Mouse (Mus musculus) kidney, postnatal 4 days (tissue): ENCODE measurements around the gene Tbxas1.

ENCODE experiments used
- DNase-seq, 2 experiments: peaks; one replicate each; pipeline ENCODE4 v3.0.0; 2021; ENCODE audit warnings: mixed read lengths in 2 of 2

Tbxas1 gene

DNA sequence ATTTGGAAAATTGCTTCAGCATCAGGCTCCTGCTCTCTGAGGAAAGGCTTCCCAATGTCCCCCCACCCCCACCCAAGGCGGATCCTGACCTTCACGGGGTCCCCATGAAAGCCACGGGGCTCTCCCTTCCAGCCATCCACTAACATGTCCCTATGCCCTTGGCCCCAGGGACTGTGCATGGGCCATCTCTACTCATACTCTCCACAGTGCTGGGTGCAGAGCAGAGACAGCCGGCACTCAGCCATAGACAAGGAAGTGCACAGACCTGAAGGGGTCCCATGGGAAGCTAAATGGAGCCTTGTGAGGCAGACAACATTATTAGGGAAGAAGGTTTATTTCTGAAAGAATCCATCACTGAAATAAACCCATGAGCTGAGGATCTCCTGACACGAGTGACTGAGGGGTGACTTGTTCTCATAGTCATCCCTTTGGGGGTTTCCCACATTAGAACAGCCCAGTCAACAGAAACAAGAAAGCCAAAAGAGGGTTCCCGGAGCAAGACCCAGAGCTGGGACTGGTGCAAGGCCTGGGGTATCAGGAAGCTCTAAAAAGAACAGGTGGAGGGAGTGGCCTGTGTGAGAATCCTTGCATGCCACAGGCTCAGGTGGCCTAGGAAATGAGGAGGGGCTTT lies 179.8 kb downstream of the Tbxas1 start:
- no peak for DNase-seq

DNA sequence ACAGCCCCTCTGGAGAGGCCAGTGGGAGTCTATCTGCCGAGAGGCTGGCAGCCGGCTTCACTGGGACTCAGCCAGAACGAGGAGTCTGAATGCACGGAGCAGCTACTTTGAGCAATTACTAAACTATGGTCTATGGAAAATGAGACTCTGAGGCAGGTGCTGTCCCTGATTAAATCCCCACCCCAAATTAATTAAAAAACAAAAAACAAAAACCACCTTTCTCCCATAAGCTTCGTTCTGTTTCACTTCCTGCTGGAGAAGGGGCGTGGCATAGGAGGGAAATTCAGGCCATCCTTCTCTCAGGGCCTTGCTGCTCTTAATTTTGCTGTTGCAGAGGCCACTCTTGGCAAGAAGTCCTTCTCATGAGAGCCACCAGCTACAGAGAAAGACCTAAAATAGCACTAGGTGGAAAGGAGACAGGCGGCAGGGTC lies 180.6 kb downstream of the Tbxas1 start:
- no peak for DNase-seq

DNA sequence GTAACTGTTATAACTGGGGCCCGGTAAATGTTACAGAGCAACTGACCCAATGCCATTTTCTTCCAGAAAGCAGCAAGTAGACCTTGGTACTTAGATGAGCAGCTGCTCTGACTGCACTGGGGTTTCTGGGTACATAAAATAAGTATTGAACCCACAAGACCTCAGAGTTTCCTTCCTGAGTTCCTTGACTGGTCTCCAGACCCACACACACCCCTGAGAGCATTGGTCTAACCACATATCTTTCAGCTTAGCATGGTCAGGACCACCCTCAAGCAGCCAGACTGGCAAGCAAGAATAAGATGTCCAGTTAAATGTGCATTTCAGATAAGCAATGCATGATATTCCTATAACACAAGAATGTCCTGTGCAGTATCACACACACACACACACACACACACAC lies 182.0 kb downstream of the Tbxas1 start:
- DNase-seq: no peak

DNA sequence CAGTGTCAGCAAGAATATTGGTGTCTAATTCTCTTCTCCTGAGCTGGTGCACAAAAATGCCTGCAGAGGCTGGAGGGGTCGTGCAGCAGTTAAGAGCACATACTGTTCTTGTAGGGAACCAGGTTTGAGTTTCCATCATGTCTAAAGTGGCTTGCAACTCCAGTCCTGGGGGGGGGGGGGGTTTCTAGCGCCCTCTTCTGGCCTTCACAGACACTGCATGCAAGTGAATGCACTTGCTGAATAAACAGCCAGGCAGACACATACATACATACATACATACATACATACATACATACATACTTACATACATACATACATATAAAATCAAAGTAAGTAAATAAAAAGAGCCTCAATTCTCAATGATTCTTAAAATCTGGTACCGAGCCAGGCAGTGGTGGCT lies 183.2 kb downstream of the Tbxas1 start:
- no peak for DNase-seq

DNA sequence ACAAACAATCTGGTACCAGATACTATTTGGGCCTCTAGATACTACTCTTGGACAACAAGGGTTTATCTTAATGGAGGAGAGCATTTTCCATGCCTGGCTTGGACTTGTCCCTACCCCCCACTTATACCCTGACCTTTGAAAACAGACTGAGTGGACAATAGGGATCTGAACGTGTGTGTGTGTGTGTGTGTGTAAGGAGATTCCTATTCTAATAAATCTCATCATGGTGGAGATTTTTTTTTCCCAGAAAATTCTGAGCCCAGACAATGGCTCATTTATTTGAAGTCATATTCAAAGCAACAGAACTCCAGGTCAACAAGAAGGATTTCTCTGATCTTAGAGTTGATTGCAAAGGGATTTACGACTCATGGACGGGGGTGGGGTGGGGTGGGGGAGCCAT lies 183.7 kb downstream of the Tbxas1 start:
- DNase-seq: no peak

DNA sequence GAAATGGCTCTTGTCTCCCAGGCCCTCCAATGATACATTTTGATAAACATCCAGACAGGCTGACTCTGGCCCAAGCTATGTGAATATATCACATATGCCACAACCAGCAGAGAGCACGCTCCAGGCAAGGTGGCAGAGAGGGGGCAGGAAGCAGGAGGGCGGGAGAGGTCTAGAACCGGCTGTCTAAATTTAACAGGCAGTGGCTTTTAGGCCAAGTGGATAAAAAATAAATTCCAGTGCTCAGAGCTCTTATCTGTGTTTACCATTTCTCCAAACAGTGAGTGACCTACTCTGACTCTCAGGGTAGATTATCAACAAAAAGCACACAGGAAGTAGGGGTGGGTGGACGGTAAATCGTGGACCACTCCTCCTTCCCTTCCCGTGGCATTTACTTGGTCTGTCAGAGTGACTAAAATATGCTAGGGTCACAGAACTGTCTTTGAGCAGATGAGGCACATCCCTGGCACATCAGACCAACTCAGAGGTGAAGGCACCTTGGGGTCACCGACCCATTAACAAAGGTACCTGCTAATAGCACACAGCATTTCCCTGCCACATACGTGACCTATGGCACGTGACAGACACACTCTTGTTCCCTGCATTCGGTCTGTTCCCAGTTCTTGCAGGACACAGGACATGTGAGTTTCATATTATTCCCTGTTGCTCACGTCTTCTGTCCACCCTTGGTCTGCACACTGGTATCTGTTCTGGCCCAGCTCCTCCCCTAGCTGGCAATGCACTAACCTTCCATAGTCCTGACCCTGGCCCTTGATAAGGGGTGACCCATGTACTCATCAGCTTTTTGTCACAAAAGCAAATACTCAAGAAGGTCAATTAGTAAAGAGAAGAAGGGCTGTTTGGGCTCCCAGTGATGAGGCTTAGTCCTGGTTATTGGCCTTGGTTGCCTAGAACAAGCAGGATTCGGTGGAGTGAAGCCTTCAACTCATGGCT lies 184.6 kb downstream of the Tbxas1 start:
- DNase-seq: peak; percentile 31 to 61

DNA sequence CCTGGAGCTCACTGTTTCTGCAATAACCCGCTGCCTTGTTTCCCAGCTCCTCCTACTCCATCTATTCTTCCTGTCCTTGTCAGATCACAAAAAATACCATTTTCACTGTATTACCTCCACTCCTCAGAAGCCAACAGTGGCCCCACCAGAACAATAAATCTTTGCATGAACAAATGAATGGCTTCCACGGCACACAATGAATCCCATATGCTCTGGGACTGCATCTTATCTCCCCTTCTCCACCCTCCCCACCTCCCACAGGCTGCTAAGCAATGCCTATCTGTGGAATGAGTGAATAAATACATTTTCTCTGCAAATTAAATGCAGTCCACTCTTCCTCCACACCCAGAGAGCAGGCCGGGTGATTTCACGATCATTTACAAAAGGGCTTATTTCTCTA lies 186.0 kb downstream of the Tbxas1 start:
- no peak for DNase-seq

DNA sequence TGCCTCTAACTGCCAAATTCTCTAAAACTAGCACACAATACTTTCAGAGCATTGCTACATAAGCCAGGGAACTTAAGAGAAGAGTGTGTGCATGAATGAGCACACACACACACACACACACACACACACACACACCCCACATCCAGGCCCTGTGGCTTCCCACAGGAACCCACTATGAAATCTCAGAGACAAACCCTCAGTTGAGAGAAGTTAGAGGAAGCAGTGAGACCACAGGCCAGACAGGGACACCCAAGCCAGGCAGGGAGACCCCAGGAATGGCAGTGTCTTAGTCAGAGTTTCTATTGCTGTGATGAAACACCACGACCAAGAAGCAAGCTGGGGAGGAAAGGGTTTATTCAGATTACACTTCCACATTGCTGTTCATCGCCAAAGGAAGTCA lies 188.3 kb downstream of the Tbxas1 start:
- DNase-seq: no peak

DNA sequence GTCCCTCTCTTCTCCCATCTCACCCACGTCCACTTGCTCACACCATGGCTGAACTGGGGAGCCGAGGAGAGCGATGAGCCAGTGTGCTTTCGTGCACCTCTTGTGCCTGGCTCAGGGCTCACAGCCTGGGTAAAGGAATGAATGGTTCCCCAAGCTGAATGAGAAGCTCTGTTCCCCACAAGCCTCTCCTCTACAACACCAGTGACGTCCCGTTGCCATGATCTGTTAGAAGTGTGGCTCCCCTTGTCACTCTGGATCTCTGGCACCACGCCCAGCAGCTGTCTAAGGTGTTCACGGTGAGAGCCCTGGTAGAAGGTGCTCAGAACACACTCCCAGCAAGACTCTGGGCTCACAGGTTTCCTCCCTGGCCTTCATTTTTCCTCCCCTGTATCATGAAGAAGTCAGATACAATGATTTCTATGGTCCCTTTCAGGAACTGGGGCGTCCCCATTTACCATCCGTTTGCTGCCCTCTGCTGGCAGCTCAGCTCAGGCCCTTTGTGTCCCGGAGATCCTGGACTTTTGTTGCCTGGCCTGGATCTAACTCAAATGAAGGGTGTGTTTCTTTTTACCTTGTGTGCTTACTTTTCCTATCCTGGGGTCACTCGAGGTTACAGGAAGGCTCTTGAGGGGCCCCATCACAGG lies 191.9 kb downstream of the Tbxas1 start:
- DNase-seq: peak; percentile 93

DNA sequence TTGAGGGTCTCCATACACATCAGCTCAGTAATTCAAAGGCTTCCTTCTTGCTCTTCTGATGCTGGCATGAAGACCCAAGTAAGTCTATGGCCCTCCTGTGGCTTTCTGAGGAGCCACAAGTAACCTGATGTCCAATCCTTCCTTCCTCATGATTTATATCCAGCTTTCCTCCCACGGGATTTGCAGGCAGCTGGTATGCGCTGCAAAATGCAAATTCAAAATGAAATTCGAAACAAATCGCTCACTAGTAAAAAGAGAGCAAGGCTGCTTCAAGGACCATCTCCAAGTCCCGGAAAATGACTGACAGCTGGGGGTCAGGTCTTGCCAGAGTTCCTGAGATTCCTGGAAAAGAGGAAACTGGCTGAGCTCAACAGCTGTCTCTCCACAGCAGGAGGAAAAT lies 197.5 kb downstream of the Tbxas1 start:
- DNase-seq: no peak

DNA sequence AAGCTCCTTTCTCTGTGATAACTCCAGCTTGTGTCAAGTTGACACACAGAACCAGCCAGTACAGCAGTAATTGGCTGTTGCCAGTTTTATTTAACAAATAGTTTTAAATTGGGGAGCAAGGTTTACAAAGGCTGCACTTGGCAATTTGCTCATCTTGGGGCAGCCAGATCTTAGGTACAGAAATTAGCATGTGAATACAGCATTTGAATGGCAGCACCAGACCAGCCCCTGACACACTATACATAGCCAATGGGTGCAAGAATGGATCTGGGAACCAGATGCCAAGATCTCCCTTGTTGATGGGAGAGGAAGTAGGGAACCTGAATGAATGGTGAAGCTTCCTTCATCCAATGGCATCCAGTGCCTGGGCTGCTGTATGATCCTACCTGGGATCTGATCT lies 199.0 kb downstream of the Tbxas1 start:
- no peak for DNase-seq

DNA sequence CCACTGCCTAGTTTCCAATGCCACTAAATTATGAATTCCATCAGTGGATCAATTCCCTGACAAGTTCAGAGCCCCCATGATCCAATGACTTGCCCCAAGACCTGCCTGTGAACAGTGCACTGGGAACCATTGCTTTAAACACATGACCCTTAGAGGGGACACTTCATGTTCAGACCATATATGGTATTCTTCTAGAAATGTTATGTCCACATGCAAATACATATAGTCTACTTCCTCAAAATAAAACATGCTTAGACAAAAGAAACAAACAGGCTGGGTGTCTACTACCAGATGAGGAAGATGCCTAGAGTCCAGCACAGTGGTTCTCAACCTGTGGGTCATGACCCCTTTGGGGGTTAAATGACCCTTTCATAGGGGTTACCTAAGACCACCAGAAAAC lies 201.3 kb downstream of the Tbxas1 start:
- DNase-seq: no peak

DNA sequence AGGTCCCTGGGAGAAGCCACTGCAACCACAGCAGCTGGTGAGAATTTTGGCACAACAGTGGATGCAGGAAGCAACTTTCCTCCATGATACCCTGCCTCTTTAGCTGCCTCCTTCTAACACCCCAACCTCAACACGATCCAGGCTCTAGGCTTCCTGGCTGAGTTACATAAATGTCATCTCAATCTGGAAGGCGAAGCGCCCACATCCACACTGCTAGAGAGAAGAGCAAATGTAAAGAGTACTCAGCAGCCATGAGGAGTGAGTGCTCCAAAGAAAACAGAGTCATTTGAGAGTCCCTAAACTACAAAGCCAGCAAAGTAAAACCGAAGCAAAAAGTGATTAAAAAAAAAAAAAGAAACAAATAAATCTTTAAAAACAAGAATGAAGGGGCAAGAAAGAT lies 229.4 kb downstream of the Tbxas1 start:
- no peak for DNase-seq

DNA sequence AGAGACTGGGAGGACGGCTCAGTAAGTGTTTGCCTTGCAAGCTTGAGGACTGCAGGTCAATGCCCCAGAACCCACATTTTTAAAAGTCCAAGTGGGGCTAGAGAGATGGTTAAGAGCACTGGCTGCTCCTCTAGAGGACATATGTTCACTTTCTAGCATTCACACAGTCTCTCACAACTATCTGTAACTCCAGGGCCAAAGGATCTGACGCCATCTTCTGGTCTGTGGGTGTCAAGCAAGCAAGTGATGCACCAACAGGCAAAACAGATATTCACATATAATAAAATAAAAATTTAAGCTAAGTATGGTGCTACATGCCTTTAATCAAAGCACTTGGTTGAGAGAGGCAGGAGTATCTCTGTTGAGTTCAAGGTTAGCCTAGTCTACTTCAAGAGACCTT lies 231.6 kb downstream of the Tbxas1 start:
- DNase-seq: peak in 1 of 2 experiments; percentile 16

DNA sequence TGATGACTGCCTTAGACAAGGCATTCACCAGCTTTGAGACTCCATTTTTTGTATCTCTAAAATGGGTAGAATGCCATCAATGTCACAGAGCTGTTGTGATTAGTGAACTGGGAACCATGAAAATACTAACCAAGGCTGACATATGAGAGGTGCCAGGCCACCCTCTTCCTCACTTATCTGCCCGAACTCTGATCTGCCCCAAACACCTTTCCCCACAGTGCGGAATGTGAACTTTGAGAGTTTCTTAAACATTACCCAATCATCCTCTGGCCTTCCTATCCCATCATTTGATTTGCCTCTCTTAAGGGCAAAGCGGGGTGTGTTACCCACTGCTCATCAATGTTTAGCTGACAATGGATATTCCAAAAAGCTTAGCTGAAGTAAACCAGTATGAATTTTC lies 237.5 kb downstream of the Tbxas1 start:
- DNase-seq: no peak

DNA sequence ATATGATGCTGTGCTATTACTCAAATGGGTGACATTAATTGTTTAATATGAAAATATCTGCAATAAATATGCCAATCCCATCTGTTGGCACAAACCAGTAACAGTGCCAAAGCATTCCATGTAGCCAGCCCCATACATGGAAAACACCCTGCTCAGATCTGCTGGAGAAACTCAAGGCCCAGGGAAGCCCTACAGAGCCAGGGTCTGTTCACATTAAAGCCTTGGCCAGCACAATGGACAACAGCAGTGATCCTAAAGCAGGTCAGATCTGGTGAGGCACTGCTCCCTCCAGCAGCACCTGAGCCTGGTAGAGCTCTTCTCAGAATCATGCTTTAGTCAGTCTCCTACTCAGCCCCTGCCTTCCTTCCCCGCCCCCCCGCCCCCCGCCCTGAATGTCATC lies 237.9 kb downstream of the Tbxas1 start:
- DNase-seq: no peak

DNA sequence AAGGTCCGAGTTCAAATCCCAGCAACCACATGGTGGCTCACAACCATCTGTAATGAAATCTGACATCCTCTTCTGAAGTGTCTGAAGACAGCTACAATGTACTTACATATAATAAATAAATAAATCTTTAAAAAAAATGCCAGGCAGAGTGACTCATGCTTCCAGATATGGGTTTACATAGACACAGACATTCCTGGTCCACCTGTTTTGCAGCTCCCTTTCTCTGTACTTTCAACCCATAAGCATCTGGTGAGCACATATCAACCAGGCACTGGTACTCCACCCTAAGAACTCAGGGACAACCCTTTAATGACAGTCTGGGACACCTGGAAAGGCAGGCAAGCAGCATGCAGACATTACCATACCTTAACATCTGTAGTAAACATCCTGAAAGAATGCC lies 240.2 kb downstream of the Tbxas1 start:
- DNase-seq: no peak

DNA sequence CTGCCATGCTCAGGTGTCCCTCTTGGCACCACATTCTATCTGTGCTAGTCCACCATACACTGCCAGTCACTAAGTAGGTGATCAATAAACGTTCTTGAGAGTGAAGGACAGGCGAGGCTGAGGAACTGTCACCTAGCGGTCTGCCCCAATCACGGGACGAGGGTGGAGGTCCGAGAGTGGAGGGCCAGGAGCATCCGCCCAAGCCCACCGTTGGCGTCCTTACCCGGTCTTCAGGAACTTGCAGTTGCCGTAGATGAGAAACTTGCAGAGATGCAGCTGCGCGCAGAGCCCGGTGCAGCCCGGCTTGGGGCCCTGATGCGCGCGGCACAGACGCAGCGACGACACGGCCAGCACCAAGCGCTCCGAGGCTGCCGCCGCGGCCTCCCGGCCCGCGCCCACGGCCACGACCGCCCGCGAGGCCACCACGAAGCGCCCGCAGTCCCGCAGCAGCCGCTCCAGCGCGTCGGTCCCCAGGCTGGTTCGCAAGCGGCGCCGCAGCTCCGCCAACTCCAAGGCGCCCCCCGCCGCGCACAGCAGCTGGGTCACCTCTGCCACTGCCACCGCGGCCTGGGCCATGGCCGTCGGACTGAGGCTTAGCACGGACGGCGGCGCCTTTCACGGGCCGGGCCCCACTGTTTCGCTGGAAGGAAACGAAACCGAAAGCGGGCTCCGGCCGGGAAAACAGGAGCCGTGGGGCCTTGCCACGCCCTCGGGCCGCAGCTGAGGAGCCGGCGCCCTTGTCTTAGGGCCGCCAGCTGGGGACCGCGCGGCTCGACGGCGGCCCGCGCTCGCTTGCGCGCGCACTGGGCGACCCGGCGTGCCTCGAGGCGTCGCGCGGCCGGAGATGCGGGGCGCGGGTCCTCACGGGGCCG lies 242.6 kb downstream of the Tbxas1 start, which contains the start of gene Parp12:
Gene Parp12, minus strand, starts transcription at position 766 of the 872 bp plus-strand sequence.
- peak; percentile 85 to 92 for DNase-seq

DNA sequence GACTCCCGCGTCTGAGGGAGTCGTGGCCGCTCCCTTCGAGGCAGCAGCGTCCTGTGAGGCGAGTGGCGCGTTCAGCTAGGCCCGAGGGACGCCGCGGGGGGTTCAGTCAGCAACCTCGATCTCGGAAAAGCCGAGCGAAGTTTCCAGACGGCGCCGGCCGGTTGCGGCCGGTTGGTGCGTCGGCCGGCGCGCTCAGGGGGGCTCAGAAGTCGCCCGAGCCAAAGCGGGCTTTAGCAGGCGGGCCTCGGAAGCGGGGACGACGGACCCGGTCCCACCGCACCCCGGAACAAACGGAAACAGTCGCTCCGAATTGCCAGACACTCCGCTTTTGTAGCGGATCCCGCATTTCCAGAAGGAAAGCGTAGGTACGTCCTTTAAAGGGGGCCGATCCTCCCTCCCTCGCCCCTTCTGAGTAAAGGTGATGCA lies 243.3 kb downstream of the Tbxas1 start:
- peak; percentile 73 to 83 for DNase-seq

DNA sequence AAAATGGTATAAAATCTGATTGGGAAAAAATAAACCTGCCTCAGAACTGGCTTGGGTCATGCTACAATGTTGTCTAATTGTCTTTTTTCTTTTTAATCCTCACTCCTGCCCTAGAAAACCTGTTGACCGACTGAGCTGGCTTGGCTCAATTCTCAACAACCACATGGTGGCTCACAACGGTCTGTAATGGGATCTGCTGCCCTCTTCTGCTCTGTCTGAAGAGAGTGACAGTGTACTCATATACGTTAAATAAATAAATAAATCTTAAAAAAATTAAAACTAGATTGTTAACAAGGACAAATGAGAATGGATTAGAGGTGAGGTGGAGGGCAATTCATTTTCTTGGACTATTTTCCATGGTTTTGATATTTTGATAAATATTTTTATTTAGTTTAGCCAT lies 245.5 kb downstream of the Tbxas1 start:
- no peak for DNase-seq

DNA sequence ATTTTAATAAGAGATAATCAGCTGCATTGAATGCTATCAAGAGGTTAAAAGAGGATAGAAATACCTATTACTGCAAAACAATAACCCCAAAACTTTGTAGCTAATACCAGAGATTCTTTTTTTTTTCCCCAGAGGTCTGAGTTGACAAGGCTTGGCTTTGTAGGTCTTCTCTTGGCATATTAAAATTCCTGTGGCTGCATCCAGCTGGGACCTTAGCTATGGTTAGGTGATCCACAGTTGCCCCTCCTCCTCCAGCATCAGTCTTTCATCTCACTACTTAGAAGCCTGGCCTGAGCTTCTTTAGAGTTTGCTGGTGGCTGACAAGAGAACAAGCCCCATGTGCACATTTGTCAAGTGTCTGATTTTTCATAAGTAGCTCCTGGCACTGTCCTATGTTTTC lies 249.5 kb downstream of the Tbxas1 start:
- no peak for DNase-seq

DNA sequence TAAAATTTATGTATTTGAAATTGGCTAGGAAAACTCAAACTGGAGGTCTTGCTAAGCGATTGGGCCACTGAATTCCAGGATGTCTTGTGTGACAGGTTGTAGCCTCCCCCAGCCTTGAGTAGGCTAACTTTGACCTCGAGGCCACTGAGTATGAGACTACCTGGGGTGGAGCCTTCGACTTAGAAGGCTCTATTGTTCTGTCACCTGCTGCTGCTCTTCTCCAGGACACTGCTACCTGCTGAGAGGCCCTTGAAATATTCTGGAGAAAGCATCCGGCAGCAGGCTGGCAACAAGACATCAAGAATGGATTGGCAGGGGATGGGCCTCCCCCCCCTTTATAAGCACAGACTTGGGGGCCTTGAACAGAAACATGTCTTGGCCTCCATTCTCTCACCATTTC lies 256.3 kb downstream of the Tbxas1 start:
- no peak for DNase-seq

DNA sequence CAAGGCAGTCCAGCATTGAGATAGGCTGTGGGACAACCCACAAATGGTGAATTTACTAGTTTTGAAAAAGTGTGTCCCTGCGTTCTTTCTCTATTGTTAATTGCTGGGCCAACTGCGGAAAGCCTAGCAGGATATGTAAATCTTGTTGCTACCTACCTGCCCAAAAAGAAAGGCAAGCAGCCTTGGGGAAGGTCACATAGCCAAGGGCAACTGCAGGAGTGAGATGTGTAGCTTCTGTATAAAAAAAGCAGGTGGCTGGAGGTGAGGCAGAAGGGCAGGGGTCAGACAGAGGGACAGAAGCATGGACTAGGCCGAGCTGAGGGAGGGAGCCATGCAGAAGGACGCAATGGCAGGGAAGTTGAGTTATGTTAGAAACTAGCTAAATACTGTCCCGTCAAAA lies 257.4 kb downstream of the Tbxas1 start:
- no peak for DNase-seq
